Mouse (Mus musculus) hindbrain, embryonic 16.5 days (tissue): Measurements from ENCODE around the gene Enox1. TPM values are rescaled to one million over a fixed set of nuclear protein-coding genes. Genes with fewer than 3 reads are reported as not detected.
A peak's percentile ranks its signal among the peaks of the same experiment; 100 is the strongest.

ENCODE experiments used
- ATAC-seq: fragments of 200-750 bp; cut with Nextera tagmentation; 2 replicates; pipeline ENCODE4 v1.8.0; 2017; ENCODE audit warnings: moderate TSS enrichment, moderate library complexity
- H3K27ac ChIP-seq: fragments of 300-500 bp; sonication (generic); 2 replicates; pipeline ENCODE4 v1.5.1; 2014; ENCODE audit warnings: low read depth, mild to moderate bottlenecking, control low read depth, low read length, moderate library complexity
- H3K27me3 ChIP-seq: fragments of 300-500 bp; sonication (generic); replicated peaks from 2 replicates; pipeline ENCODE4 v1.6.1; 2014; ENCODE audit warnings: low read length; ENCODE audit not compliant: control insufficient read depth, insufficient read depth
- H3K36me3 ChIP-seq: fragments of 300-500 bp; sonication (generic); 2 replicates; pipeline ENCODE4 v1.6.1; 2014; ENCODE audit warnings: mild to moderate bottlenecking, low read length, moderate library complexity, mixed read lengths; ENCODE audit not compliant: control insufficient read depth, insufficient read depth
- H3K4me1 ChIP-seq: fragments of 300-500 bp; sonication (generic); 2 replicates; pipeline ENCODE4 v1.6.1; 2014; ENCODE audit warnings: low read depth, low read length; ENCODE audit not compliant: control insufficient read depth, insufficient read depth
- H3K4me2 ChIP-seq: fragments of 300-500 bp; sonication (generic); 2 replicates; pipeline ENCODE4 v1.6.1; 2014; ENCODE audit warnings: mild to moderate bottlenecking, low read length, control low read depth, moderate library complexity
- H3K4me3 ChIP-seq: fragments of 300-500 bp; sonication (generic); 2 replicates; pipeline ENCODE4 v1.5.1; 2014; ENCODE audit warnings: mild to moderate bottlenecking, low read length, control low read depth, moderate library complexity
- H3K9ac ChIP-seq: fragments of 300-500 bp; sonication (generic); 2 replicates; pipeline ENCODE4 v1.6.1; 2014; ENCODE audit warnings: low read depth, mild to moderate bottlenecking, control low read depth, low read length, moderate library complexity
- H3K9me3 ChIP-seq: fragments of 300-500 bp; sonication (generic); 2 replicates; pipeline ENCODE4 v1.6.1; 2014; ENCODE audit warnings: mild to moderate bottlenecking, low read length, moderate library complexity; ENCODE audit not compliant: control insufficient read depth
- WGBS: fragments of 180-500 bp; shearing (Covaris S2); extraction: QIAGEN DNeasy Blood & Tissue Kit; methylation state at CpG from one replicate; pipeline ENCODE4 v1.1.7; 2014; 5-methylcytosine and 5-hydroxymethylcytosine counted together
- polyA plus RNA-seq: library from polyadenylated mRNA; unstranded; fragments of >200 nt; fragmentation: Nextera tagmentation; extraction: Ambion mirVana; gene quantifications from 2 replicates; pipeline ENCODE4 v1.2.1, GENCODE M21; 2015

Enox1 gene
- polyA plus RNA-seq, 1 experiment from 2014 or later = 35.7 TPM

GRCm38 (mm10) chr14:77413106-77413505 is 256.5 kb downstream of the Enox1 start:
- Histone ChIP-seq H3K9me3 (no peaks in the 10 kb centered on the region), H3K4me3 (no peak overlapping the region), H3K9ac (no peak overlapping the region), H3K4me2 (no peak overlapping the region), H3K36me3 (no peaks in the 10 kb centered on the region), H3K27me3 (no peaks in the 10 kb centered on the region), H3K27ac (no peak overlapping the region), H3K4me1 (no peaks in the 10 kb centered on the region)
- 87% methylated on average over 5 of the region's 5 CpGs for WGBS
- ATAC-seq = no peak

DNA sequence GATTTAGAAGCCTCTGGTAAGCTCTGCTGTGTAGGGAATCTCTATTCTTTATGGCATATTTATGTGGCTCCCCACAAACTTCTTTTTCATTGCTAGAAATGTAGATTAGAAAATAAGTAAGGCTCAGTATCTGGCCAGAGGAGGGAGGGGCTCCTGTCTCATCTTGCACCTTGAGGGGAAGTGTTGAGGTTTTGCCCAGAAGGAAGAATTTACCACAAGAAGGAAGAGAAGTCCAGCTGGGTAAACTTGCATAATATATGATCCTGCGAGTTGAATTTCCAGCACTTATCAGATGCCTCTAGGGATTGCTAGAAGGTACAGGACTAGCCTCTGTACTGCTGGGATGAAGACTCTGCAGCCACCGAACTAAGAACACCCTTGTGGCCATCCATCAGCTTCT is 259.8 kb downstream of the Enox1 start:
- Histone ChIP-seq H3K4me2 (no peak overlapping the region), H3K36me3 (no peaks in the 10 kb centered on the region), H3K4me1 (peaks cover 2% of the 10 kb centered on the region), H3K9me3 (no peaks in the 10 kb centered on the region), H3K27me3 (no peaks in the 10 kb centered on the region), H3K9ac (no peak overlapping the region), H3K4me3 (no peak overlapping the region), H3K27ac (no peak overlapping the region)
- 72% methylated on average over 2 of the region's 2 CpGs for WGBS
- ATAC-seq = no peak

- Histone ChIP-seq H3K27ac (no peak overlapping the region), H3K9ac (no peak overlapping the region), H3K4me1 (peaks cover 5% of the 10 kb centered on the region), H3K9me3 (no peaks in the 10 kb centered on the region), H3K27me3 (no peaks in the 10 kb centered on the region), H3K36me3 (no peaks in the 10 kb centered on the region), H3K4me3 (no peak overlapping the region), H3K4me2 (no peak overlapping the region)
- 50% methylated on average over 6 of the region's 6 CpGs for WGBS
- no peak for ATAC-seq
Observed at GRCm38 (mm10) chr14:77421031-77421430, 264.5 kb downstream of the Enox1 start.

- no peak for ATAC-seq
- H3K4me2 ChIP-seq = no peak overlapping the region
- peaks cover 5% of the 10 kb centered on the region for H3K4me1 ChIP-seq
- H3K9me3 ChIP-seq = no peaks in the 10 kb centered on the region
- no peaks in the 10 kb centered on the region for H3K36me3 ChIP-seq
- H3K27me3 ChIP-seq = no peaks in the 10 kb centered on the region
- no peak overlapping the region for H3K4me3 ChIP-seq
- 90% methylated on average over 9 of the region's 9 CpGs for WGBS
- H3K27ac ChIP-seq = no peak overlapping the region
- no peak overlapping the region for H3K9ac ChIP-seq
Observed at GRCm38 (mm10) chr14:77423194-77423593, 266.6 kb downstream of the Enox1 start.

DNA sequence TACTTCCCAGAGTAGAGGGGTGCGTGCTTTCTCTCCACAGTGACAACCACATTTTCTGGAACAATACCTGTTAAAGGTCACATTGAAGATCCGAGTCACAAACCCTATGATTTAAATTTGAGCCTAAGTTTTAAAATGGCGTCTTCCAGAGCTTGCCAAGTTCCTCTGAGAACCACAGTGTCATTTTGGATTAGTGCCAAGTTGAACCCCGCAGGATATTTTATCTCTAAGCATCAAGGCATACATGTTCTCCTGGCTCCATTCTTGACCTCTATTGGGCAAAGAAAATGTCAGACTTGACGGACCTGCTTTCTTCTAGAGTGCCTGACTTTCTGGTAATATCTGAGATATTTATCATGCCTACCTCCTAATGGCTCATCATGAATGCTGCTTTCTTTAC is 282.9 kb downstream of the Enox1 start:
- WGBS = 65% methylated on average over 5 of the region's 5 CpGs
- no peak for ATAC-seq
- H3K9me3 ChIP-seq = no peaks in the 10 kb centered on the region
- H3K27me3 ChIP-seq = no peaks in the 10 kb centered on the region
- H3K4me1 ChIP-seq = no peaks in the 10 kb centered on the region
- no peak overlapping the region for H3K27ac ChIP-seq
- H3K4me2 ChIP-seq = no peak overlapping the region
- H3K4me3 ChIP-seq = no peak overlapping the region
- no peaks in the 10 kb centered on the region for H3K36me3 ChIP-seq
- H3K9ac ChIP-seq = no peak overlapping the region

DNA sequence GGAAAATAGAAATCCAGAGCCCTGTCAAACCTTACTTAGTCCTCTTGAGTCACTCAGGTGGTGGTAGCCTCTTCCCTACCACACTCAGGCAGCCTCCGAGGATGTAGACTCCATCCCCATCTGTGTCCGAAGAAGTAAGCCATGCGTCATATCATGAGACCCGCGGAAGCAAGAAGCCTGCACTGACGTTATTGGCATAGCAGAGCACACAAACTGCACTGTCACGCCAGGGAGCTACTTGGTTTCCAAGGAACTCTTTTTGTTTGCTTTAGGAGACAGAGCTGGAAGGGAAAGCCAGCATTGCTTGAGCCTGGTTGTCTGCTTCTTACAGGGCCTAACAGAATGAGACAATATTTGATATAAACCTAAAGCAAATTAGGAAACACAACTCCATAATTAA is 284.2 kb downstream of the Enox1 start:
- 75% methylated on average over 7 of the region's 7 CpGs for WGBS
- no peak overlapping the region for H3K4me3 ChIP-seq
- H3K27me3 ChIP-seq = no peaks in the 10 kb centered on the region
- H3K9me3 ChIP-seq = no peaks in the 10 kb centered on the region
- H3K4me2 ChIP-seq = no peak overlapping the region
- H3K36me3 ChIP-seq = no peaks in the 10 kb centered on the region
- no peaks in the 10 kb centered on the region for H3K4me1 ChIP-seq
- H3K27ac ChIP-seq = no peak overlapping the region
- 0 out of 2 replicates have a peak, but pooled peaks have one; percentile 30 for ATAC-seq
- H3K9ac ChIP-seq = no peak overlapping the region

DNA sequence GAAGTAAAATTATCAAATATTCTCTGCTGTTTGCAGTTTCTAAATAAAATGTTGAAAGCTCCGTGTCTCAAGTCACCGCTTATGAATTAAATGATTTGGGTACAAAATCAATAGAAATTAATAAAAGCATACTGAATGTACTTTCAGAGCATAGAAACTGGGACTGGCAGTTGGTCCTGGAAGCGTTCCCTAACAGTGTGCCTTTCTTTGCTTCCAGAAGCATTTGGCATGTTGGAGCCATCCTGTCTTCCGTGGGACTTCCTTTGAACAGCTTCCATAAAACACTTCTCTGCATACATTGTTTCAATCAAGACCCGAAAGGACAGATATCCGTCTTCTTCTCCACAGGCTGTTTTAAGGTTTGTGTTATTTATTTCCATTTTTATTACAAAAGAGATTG is 285.0 kb downstream of the Enox1 start:
- Histone ChIP-seq H3K36me3 (no peaks in the 10 kb centered on the region), H3K27me3 (no peaks in the 10 kb centered on the region), H3K4me1 (no peaks in the 10 kb centered on the region), H3K9ac (no peak overlapping the region), H3K27ac (0 out of 2 replicates have a peak overlapping the region, but pooled peaks have one; percentile 51), H3K9me3 (no peaks in the 10 kb centered on the region), H3K4me2 (no peak overlapping the region), H3K4me3 (no peak overlapping the region)
- WGBS = 82% methylated on average over 6 of the region's 6 CpGs
- no peak for ATAC-seq

GRCm38 (mm10) chr14:77448001-77448400 is 291.4 kb downstream of the Enox1 start:
- WGBS = 79% methylated on average over 4 of the region's 4 CpGs
- no peaks in the 10 kb centered on the region for H3K27me3 ChIP-seq
- ATAC-seq = no peak

GRCm38 (mm10) chr14:77451916-77452315 is 295.4 kb downstream of the Enox1 start:
- Histone ChIP-seq H3K4me3 (no peak overlapping the region), H3K27ac (no peak overlapping the region), H3K9ac (no peak overlapping the region), H3K36me3 (no peaks in the 10 kb centered on the region), H3K4me1 (peaks cover 6% of the 10 kb centered on the region), H3K9me3 (no peaks in the 10 kb centered on the region), H3K4me2 (no peak overlapping the region), H3K27me3 (no peaks in the 10 kb centered on the region)
- 89% methylated on average over 4 of the region's 4 CpGs for WGBS
- no peak for ATAC-seq

More at GRCm38 (mm10) chr14:77448001-77448400, 291.4 kb downstream of the Enox1 start:
- H3K9me3 ChIP-seq = no peaks in the 10 kb centered on the region
- H3K36me3 ChIP-seq = no peaks in the 10 kb centered on the region
- H3K9ac ChIP-seq = no peak overlapping the region
- no peak overlapping the region for H3K4me3 ChIP-seq
- no peaks in the 10 kb centered on the region for H3K4me1 ChIP-seq
- H3K27ac ChIP-seq = no peak overlapping the region
- H3K4me2 ChIP-seq = no peak overlapping the region

- WGBS = 53% methylated on average over 3 of the region's 3 CpGs
- no peak for ATAC-seq
Observed at GRCm38 (mm10) chr14:77456066-77456465, 299.5 kb downstream of the Enox1 start.

More at GRCm38 (mm10) chr14:77456066-77456465, 299.5 kb downstream of the Enox1 start:
- Histone ChIP-seq H3K4me1 (peaks cover 7% of the 10 kb centered on the region), H3K9me3 (no peaks in the 10 kb centered on the region), H3K4me3 (no peak overlapping the region), H3K4me2 (no peak overlapping the region), H3K36me3 (no peaks in the 10 kb centered on the region), H3K27me3 (no peaks in the 10 kb centered on the region), H3K9ac (no peak overlapping the region), H3K27ac (no peak overlapping the region)
